Mouse (Mus musculus) A20 (cell line): ENCODE measurements around the gene Ptprb.

Experiments used
- DNase-seq: peaks from one replicate; pipeline ENCODE4 v3.0.0-alpha.2; 2011; ENCODE audit warnings: low read depth, low spot score

Gene Ptprb

DNA sequence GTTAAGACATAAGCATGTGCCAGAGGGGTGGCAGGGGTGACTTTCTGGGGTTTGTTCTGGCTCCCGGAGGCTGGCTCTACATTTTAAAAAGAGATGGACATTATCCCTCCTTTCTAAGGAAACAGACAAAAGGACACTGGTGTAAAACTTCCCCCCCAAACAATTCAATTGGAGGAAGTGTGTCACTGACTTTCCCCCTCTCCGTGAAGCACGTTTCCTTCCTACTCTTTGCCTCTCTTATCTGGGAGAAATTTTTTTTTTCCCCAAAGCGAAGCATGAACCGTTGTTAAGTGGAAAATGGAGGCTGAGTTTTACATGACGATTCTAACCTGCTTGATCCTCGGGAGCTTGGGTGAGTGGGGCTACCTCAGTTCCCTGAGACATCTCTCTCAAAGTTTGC lies at the start of gene Ptprb:
Gene Ptprb, plus strand, starts transcription at position 244 of the 400 bp plus-strand sequence.
- no peak for DNase-seq

DNA sequence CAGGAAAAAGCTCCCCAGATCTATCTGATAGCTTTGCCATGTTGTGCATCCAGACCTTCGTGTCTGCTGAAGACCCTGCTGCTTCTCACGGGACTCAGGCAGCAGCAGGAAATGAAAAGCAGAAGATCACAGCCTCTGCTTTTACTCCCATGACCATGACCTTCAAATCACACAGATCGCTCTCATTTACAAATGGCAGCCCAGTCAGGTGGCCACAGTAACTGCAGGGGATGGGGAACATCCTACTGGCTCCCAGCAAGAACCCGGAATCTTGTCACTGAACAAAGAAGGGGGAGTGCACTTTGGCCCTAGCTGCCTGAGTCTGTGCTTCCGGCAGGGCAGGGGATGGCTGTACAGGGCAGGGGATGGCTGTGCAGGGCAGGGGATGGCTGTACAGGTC lies 40.0 kb upstream of the Ptprb start:
- no peak for DNase-seq

DNA sequence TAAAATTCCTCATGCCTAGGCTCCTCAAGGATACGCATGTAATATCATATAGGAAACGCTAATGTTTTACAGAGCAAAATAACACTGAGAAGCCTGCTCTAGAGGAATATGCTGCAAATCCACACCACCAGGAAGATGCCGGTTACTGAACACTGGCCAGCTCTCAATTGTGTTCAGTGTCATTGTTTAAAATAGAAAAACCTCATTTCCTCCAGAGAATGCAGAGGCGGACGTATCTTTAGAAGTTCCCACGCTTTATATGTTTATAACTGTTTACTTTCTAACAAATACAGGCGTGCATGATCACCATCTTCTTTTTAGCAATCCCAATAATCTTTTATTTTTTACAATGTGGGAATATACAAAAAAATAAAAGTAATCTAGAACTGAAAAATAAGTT lies 33.1 kb upstream of the Ptprb start:
- no peak for DNase-seq

DNA sequence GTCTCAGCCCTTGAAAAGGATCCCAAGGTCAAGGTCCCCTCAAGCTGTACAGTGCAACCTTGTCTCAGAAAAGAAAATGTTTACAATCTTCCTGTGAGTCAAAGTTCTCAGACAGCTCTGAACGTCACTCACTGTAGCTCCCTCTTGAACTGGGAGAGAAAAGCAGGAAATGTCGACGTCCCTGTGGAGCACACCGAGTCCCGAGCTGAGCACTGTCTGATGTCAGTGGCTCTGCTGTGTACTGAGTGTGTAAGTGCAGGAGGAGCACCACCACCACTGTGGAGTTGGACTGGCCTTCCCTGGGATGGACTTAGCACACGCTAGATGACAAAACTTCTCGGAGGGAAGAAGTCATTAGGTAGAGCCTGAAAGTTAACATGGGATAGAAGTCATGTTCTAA lies 31.9 kb upstream of the Ptprb start:
- DNase-seq: no peak

DNA sequence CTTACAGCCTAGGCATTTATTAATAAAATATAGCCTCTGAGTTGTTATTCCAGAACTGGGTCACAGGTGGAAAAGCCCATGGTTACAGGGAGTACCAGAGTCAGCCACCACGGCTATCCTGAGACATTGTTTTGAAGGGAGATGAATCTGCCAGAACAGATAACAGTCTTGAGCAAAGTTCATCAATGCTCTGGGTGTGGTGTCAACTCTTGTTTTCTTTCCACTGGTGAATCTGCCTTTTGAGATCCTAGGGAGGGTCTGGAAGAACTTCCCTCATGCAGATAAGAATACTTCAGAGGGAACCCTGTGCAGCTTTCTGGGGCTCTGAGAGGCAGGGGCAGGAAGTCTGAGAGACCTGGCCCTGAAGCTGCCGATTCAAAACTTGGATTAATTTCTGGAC lies 29.7 kb upstream of the Ptprb start:
- no peak for DNase-seq

DNA sequence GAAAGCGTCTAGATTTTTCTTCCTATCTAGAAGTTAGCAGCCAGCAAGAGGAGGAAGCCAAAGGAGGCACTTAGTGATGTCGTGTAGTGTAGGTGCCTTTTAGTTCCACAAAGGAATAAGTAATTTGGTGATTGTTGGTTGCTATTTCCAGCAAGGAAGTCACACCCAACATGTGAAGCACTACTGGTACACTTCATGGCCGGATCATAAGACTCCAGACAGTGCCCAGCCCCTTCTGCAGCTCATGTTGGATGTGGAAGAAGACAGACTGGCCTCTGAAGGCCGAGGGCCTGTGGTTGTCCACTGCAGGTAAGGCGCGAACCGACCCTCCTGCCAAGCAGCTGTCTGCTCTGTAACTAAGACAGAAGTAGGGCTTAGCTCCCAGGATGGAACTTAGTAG lies 22.7 kb upstream of the Ptprb start:
- DNase-seq: no peak

DNA sequence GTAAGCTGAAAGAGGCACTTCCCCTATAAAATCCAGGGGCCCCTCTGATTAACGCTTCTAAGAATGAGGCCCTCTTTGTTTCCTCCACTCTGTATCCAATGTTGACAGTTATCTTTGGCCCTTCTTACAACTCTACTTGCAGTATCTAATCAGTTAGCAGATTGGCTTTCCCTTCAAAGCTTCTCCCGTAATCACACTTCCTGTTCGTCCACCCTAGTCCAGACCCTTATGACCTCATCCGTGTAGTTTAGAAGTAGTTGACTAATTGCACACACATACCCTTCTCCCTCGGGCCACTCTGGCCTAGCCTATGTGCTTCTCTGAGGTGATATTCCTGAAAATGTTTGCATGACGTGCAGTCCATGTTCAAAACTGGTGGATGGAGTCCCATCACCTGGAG lies 21.4 kb upstream of the Ptprb start:
- DNase-seq: no peak

DNA sequence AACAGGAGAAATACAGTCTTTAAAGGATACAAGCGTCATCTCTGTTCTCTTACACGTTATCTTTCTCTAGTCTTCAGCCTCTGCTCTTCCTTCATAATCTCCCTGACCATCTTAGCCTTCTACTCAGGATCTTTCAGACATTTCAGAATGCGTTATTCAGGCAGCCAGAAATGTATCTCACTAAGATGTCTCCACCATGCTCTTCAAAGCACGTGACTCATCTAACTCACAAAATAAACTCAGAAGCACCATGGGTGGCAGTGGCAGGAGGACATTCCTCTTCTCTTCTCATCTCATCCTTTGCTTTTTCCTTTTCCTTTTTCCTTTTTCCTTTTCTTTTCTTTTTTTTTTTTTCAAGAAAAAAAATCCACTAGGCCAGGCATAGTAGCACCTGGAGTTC lies 16.0 kb upstream of the Ptprb start:
- DNase-seq: no peak

DNA sequence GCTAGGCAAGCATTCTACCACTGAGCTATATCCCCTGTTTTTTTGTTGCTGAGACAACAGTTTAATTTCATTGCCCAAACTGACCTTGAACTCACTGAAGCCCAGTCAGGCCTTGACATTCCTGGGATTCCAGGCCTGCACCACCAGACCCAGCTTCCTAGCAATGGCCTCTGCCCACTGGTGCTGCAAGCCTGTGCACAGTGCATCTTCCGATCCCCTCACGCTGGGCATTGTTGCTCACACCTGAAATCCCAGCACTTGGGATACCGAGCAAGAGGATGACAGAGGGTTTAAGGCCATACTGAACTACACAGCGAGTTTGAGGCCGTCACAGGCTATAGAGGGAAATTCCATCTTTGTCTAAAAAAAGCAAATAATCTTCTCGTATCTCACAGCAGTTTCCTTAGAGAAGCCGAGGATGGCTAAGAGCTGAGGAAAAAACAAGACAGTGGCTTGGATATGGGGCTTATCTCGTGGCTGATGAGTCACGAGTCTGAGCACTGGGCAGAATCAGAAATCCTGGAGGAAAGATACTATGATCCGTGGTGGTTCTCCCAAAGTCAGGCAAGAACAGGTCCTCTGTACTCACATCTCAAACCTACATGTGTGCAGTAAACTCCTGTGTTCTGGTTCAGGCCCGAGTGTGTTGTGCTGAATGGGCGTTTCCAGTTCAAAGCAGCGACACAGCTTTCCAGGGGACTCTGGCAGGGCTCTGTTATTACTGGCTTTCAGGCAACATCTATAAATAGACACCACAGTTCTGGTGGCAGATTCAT lies 14.5 kb upstream of the Ptprb start:
- DNase-seq: no peak

DNA sequence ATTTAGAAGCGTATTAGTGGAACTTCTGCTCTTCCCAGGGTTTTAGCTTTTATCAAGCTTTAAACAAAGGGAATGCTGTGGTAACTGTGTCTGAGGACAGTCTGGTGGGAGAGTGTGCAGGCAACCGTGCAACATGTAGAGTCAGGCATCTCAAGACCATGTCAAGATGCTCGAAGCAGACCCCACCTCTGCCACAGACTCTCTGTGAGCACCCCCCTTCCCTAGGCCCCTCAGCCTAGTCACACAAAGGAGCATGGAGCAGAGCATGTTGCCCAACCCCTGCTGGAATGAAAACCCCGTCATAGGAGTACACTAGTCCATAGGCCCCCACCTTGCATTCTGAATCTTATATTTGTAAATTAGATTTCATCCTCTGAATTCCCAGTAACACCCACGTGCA lies 13.8 kb upstream of the Ptprb start:
- no peak for DNase-seq

DNA sequence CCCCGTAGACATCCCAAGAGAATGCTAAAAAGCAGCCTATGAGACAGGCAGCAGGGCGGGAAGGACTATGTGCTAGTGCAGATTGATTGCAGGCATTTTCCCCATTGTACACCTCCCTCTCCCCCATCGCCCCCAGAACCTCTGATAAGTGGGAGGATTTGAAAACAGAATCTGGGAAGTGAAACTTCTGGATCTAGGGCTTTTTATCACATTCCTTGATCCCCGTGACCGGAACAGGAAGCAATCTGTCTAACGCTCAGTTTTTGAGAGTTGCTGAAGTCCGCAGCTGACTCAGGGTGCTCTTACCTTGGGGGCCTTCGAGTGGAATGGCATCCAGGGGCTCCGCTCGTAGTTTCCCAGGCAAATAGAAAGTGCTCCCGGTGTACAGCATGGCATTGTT lies 10.8 kb upstream of the Ptprb start:
- no peak for DNase-seq

DNA sequence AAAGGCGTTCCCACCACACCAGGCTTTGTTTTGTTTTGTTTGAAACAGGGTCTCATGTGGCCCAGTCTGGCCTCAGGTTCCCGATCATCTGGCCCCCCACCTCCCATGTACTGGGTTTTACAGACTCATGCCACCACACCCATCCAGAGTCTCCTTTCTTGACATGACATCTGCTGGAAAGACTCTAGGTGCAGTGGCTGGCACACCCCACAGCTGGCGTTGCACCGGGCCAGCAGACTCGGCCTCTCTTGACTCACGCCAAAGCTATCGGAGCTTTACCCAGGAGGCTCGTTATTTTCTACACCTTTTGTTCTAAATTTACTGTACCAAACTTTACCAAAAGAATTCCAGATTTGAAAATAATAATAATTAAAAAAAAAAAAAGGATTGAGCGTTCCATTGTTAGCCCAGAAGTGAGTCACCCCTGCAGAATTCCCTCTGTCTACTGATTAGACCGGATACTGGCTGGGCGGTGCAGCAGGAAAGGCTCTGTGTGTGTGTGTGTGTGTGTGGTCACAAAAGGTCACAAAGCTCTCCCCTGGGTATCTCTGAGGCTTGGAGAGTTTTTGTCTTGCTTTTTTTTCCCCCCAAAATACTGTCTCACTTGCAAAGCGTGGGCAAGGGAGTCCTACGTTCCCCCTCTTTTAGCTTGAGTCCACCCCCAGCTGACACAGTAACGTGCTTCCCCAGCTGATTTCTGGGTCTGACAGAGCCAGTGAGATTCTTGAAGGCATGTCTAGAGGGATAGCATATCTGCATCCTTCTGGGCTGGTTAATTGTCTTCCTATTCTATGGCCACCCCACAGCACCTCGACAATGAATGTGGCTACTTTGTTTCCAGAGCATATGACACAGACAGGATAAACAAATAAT lies 8.5 kb upstream of the Ptprb start:
- no peak for DNase-seq

DNA sequence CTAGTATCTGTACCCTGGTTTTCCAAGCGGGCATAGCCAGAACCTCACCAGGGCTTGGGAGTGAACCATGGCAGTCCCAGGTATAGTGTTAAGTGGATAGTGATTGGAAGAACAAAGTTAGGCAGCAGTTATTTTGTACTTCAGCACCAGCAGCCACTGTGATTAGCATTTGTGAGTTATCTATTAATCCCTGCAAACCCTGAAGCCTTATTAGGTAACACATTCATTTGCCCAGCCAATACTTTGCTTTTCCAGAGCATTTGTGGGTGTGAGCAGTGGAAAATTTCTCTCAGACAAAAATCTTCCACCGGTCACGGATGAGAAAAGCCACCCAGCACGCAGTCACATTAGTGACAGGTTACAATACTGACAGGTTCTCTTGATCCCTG lies 7.9 kb upstream of the Ptprb start:
- no peak for DNase-seq

DNA sequence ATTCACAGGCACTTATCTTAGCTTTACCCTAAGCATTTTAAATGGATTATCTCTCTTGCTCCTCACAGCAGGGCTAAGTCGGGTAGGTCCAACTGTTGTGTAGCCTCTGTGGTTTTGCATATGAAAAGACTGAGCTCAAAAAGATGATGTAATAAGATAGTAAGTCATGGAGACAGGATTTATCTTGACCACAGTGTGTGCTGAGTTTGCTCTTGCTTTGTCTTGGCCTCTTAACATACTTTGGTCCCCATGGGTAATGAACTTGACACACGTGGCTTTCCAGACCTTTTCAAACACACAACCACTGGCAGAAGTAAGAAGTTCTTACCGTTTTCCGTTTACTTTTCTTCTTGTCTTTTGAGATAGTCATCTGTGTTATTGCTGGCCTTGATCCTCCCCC lies 7.0 kb upstream of the Ptprb start:
- DNase-seq: no peak

DNA sequence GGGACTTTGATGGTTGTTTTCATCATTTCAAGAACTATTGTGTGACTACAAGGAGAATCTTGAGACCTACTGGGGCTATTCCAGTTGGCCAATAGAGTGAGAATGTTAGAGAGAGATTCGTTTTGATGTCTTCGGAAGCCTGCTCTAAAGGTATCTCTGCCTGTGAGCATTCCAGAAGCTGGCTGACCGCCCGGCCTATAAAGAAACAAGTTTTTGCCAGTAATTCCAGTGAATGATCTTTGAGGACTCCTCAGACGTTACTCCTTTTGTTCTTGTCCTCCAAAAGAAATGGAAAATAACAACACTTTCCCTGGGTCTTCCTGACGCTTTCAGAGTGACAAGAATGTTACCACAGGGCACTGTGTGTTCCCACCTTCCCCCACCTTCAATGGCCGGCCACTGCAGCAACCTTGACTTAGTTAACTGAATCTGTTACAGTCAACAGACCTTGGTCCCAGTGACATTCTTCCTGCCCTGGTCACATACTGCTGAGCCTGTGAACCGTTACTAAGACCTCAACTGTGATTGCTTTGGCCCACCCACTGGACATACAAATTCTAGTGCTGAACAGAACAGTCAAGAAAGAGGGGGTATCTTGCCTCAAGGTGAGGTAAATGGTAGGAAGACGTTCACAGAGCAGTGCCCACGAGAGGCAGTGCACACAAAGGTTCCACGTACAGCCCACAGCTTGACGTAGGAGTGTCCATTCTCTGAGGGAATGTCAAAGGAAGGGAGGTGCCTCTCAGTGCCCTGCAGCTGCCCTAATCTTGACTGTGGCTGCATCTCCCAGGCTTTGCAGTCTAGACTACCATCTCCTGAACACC lies 4.5 kb upstream of the Ptprb start:
- DNase-seq: no peak

DNA sequence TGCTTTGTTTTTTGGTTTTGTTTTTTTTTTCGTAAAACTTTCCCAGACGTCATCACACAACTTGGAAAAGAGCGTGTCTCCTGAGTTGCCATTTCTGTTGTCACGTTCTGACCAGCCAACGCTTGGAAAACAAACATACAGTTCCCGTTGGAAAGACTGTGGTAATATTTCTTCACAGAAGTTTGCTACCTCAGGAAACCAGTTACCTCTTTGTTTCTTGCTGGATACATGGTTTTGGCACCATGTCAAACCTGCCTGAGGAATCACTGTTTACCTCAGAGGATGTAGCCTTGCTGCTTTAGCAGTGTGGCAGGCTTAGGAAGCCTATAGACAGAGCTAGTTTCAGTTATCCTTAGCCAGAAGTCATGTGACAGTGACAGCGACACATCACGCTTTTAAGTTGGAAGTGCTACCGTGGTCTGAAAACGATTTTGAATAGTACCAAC lies 3.8 kb upstream of the Ptprb start:
- DNase-seq: no peak

DNA sequence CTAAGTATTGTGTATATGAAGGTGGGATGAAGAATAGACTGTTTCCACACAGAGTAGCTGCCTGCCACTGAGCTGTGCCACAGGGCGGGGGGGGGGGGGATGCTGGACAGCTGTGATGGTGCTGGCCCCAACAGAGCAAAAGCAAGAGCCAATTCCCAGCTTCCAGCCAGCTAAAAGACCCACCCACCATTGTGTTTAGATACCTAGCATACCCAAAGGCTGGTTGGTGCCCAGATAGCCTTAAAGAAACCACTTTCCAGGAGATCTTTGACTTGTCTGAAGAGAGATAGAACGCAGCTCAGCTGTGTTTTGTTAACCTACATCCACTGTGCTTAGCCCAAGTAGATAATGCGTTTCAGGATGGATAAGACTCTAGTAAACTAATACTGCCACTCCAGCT lies 3.2 kb upstream of the Ptprb start:
- no peak for DNase-seq

DNA sequence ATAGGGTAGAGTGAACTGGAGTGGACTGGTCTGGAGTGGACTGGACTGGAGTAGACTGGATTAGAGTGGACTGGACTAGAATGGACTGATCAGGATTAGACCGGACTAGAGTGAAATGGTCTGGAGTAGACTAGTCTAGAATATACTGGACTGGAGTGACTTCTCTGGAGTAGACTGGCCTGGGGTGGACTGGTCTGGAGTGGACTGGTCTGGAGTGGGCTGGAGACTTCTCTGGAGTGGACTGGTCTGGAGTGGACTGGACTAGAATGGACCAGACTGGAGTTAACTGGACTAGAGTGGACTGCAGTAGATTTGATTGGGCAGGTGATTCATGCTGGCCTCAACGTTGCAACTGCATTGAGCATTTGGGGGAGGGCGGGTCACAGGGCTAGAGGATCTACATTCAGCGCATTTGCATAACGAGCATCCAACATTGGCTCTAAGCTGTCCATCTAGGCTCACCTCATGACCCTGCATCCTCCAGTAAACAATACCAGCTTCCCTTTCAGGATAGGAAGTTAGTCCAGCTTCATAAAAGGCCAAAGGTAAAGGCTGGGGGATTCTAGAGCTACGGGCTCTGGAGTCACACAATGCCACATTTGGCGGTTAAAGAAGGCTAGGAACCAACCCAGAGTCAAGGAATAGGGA lies 11.5 kb downstream of the Ptprb start:
- DNase-seq: no peak

DNA sequence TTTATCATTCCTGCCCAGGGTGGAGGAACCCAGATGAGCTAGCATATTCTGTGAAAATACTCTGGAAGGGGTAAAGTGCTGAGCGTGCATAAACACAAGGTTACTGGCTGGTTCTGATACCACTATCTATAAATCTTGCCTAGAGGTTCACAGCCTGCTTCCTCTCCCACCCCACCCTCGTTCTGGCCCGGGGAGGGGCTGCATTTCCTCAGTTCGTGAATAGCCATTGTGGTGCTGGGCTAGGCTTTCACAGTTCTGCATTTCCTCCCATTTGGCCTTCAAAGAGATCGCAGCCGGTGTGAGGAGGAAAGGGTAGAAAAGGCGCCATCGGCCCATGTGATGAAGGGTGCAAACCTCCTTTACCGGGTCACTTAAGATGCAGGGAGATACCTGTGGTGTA lies 12.8 kb downstream of the Ptprb start:
- DNase-seq: no peak

DNA sequence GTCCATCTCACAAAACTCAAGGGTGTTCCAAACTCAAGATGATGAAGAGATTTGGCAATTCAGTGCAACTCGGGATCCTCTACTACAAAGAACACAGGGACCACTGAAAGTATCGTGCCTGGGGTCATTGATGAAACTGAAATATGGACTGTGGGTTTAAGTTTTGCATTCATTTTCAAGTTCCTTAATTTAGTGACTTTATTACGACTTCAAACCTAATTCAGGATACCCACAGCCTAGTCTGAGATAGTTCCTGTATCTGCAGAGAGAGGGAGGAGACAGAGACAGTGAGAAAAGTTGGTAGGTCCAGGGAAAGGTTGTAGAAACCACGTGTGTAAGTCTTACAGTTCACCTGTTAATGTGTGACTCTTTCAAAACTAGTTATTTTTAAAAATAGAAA lies 15.2 kb downstream of the Ptprb start:
- DNase-seq: peak; percentile 20

DNA sequence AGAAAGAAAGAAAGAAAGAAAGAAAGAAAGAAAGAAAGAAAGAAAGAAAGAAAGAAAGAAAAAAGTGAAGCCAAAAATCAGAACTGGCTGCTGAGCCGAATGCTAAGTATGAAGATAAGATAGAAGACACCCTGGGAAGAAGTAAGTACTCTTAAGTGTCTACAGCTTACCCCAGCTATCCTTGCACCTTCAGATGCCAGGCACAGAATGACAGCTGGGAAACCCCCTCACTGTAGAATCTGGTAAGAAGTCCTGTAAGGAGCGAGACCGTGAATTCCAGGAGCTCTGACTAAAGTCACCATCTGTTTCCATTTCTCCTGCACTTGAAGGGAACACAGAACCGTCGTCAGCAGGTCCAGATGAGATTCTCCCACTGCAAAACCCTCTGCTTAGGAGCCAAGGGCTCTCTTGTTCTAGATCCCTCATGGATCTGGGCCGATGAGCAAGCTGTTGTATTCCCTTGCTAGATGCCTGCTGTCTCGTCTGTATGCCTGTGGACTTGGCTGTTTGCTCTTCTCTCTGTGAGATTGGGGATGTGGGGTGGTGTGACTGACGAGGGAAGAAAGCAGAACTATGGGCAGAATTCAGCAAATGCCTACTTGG lies 15.9 kb downstream of the Ptprb start:
- no peak for DNase-seq
